Mouse (Mus musculus) heart, postnatal 0 days (tissue): Measurements from ENCODE around the gene Gm49337. TPM values are rescaled to one million over a fixed set of nuclear protein-coding genes. Genes with fewer than 3 reads are reported as not detected.

Experiments
- ATAC-seq: fragments of 200-750 bp; cut with Nextera tagmentation; 2 replicates; pipeline ENCODE4 v1.8.0; 2017; ENCODE audit warnings: low read depth, moderate number of reproducible peaks, moderate library complexity; ENCODE audit not compliant: insufficient read depth
- DNase-seq: peaks from one replicate; pipeline ENCODE4 v3.0.0-alpha.2; 2016; ENCODE audit warnings: low spot score
- H3K27ac ChIP-seq: fragments of 300-500 bp; sonication (generic); 2 replicates; pipeline ENCODE4 v1.5.1; 2014; ENCODE audit warnings: low read depth, mild to moderate bottlenecking
- H3K27me3 ChIP-seq: fragments of 300-500 bp; sonication (generic); 2 replicates; pipeline ENCODE4 v1.6.1; 2014; ENCODE audit warnings: low read length, mixed read lengths; ENCODE audit not compliant: control insufficient read depth, insufficient read depth
- H3K36me3 ChIP-seq: fragments of 300-500 bp; sonication (generic); replicated peaks from 2 replicates; pipeline ENCODE4 v1.6.1; 2014; ENCODE audit warnings: low read length, mixed read lengths; ENCODE audit not compliant: control insufficient read depth, insufficient read depth
- H3K4me1 ChIP-seq: fragments of 300-500 bp; sonication (generic); 2 replicates; pipeline ENCODE4 v1.6.1; 2014; ENCODE audit warnings: antibody characterized with exemption; ENCODE audit not compliant: control insufficient read depth, insufficient read depth
- H3K4me2 ChIP-seq: fragments of 300-500 bp; sonication (generic); 2 replicates; pipeline ENCODE4 v1.6.1; 2014; ENCODE audit warnings: low read depth, mild to moderate bottlenecking, low read length, moderate library complexity
- H3K4me3 ChIP-seq: fragments of 300-500 bp; sonication (generic); 2 replicates; pipeline ENCODE4 v1.5.1; 2014; ENCODE audit warnings: low read depth, low read length
- H3K9ac ChIP-seq: fragments of 300-500 bp; sonication (generic); replicated peaks from 2 replicates; pipeline ENCODE4 v1.6.1; 2014; ENCODE audit warnings: low read depth, low read length, mixed read lengths
- H3K9me3 ChIP-seq: fragments of 300-500 bp; sonication (generic); replicated peaks from 2 replicates; pipeline ENCODE4 v1.6.1; 2016; ENCODE audit warnings: low read length; ENCODE audit not compliant: control insufficient read depth
- CTCF ChIP-seq: IDR thresholded peaks from 2 replicates; pipeline ENCODE4 v1.5.1; 2016; ENCODE audit warnings: antibody characterized with exemption, control low read depth, low read depth
- EP300 ChIP-seq: IDR thresholded peaks from 2 replicates; pipeline ENCODE4 v1.6.1; 2016; ENCODE audit warnings: antibody characterized with exemption, low read depth
- WGBS: fragments of 180-500 bp; shearing (Covaris S2); extraction: QIAGEN DNeasy Blood & Tissue Kit; methylation state at CpG from one replicate; pipeline ENCODE4 v1.1.7; 2014; 5-methylcytosine and 5-hydroxymethylcytosine counted together
- polyA plus RNA-seq: library from polyadenylated mRNA; unstranded; fragments of >200 nt; fragmentation: Nextera tagmentation; extraction: Ambion mirVana; gene quantifications from 2 replicates; pipeline ENCODE4 v1.2.1, GENCODE M21; 2015
- total RNA-seq: library from RNA; depleted of rRNA; stranded (reverse); fragments of >200 nt; gene quantifications from 2 replicates; pipeline ENCODE4 v1.2.3, GENCODE M21; 2014; ENCODE audit warnings: low replicate concordance

Gene Gm49337
- total and polyA plus RNA-seq, 2 experiments from 2014 or later = not detected

GRCm38 (mm10) chr4:116151238-116151637 lies 21.9 kb upstream of the Gm49337 start, which contains the start of gene Lurap1:
TSS of gene Lurap1 (minus strand) at chr4:116151338.
- no peak for TF ChIP-seq CTCF
- TF ChIP-seq EP300 = no peak
- H3K27me3 ChIP-seq = no peaks in the 10 kb centered on the region
- H3K4me2 ChIP-seq = peak within 1 kb of the TSS; percentile 72
- H3K36me3 ChIP-seq = peaks cover 45% of the 10 kb centered on the region
- WGBS = 60% methylated on average over 6 of the region's 6 CpGs
- no peak for ATAC-seq
- H3K4me1 ChIP-seq = peaks cover 8% of the 10 kb centered on the region; the same call in 1 of the 2 replicates
- H3K9ac ChIP-seq = peak within 1 kb of the TSS; percentile 94
- DNase-seq = no peak
- H3K4me3 ChIP-seq = peak within 1 kb of the TSS; percentile 76
- H3K27ac ChIP-seq = peak within 1 kb of the TSS; percentile 93
- H3K9me3 ChIP-seq = no peaks in the 10 kb centered on the region

GRCm38 (mm10) chr4:116152702-116153101 lies 20.5 kb upstream of the Gm49337 start:
- WGBS = 92% methylated on average over 15 of the region's 15 CpGs

GRCm38 (mm10) chr4:116157882-116158281 lies 15.3 kb upstream of the Gm49337 start:
- Histone ChIP-seq H3K9ac (no peak overlapping the region), H3K27me3 (no peaks in the 10 kb centered on the region), H3K9me3 (no peaks in the 10 kb centered on the region), H3K36me3 (peaks cover 67% of the 10 kb centered on the region), H3K4me2 (no peak overlapping the region), H3K27ac (no peak overlapping the region), H3K4me3 (no peak overlapping the region), H3K4me1 (peaks cover 19% of the 10 kb centered on the region)
- DNase-seq (no peak), ATAC-seq (no peak)
- TF ChIP-seq EP300 = no peak
- TF ChIP-seq CTCF = no peak
- 83% methylated on average over 2 of the region's 2 CpGs for WGBS

More at GRCm38 (mm10) chr4:116152702-116153101, 20.5 kb upstream of the Gm49337 start:
- Histone ChIP-seq H3K4me3 (no peak overlapping the region), H3K27me3 (no peaks in the 10 kb centered on the region), H3K9ac (no peak overlapping the region), H3K4me2 (no peak overlapping the region), H3K27ac (no peak overlapping the region), H3K4me1 (peaks cover 8% of the 10 kb centered on the region; the same call in 1 of the 2 replicates), H3K9me3 (no peaks in the 10 kb centered on the region), H3K36me3 (peaks cover 59% of the 10 kb centered on the region)
- no peak for ATAC-seq
- no peak for DNase-seq
- TF ChIP-seq EP300 (no peak), CTCF (no peak)

DNA sequence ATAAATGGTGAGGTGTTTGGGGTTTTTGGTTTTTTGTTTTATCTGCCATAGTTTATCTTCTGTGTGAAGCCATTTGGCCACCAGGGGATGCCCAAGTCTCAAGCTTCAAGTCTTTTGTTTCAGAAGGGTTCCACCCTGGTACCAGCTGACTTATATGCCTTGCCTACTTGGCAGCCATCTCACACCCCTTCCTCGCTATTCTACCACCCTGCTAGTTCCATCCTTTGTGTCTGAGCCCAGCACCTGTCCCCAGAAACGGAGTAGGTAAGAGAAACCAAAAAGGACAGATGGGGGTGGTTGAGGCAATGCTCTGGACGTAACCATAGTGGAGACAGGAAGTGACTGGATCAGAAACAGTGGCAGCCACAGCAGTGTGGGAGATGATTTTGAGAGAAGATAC lies 13.3 kb upstream of the Gm49337 start:
- no peak for DNase-seq
- Histone ChIP-seq H3K27ac (peak overlapping the region; percentile 40; the same call in 1 of the 2 replicates), H3K4me1 (peaks cover 19% of the 10 kb centered on the region), H3K9me3 (no peaks in the 10 kb centered on the region), H3K36me3 (peaks cover 46% of the 10 kb centered on the region), H3K27me3 (no peaks in the 10 kb centered on the region), H3K4me2 (no peak overlapping the region), H3K4me3 (no peak overlapping the region), H3K9ac (no peak overlapping the region)
- peak; percentile 19; the same call in 1 of the 2 replicates for ATAC-seq
- WGBS = 58% methylated on average over 3 of the region's 3 CpGs
- TF ChIP-seq CTCF (peak; percentile 44), EP300 (no peak)

DNA sequence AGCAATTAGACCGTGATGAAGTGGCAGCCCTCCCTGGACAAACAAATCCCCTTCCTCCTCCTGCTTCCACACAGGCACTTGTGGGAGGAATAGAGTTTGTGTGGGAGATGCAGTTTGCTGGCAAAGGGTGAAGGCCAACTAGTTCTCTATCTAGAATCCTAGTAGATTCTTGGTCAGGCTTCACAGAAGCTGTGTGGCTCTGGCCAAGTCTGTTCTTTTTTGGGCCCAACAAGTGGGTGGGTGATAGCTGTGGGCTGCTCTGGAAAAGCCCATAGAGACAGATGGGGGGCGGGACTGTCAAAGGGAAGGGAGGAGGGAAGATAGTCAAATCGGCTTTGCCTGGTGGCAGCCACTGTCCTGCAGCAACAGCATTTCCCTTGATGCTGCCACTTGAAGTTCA lies 12.4 kb upstream of the Gm49337 start:
- no peak overlapping the region for H3K4me2 ChIP-seq
- peaks cover 38% of the 10 kb centered on the region for H3K36me3 ChIP-seq
- H3K4me3 ChIP-seq = no peak overlapping the region
- ATAC-seq = peak; percentile 69
- H3K27ac ChIP-seq = peak overlapping the region; percentile 40
- TF ChIP-seq CTCF (no peak), EP300 (no peak)
- H3K9ac ChIP-seq = no peak overlapping the region
- 35% methylated on average over 3 of the region's 3 CpGs for WGBS
- no peaks in the 10 kb centered on the region for H3K9me3 ChIP-seq
- DNase-seq = peak; percentile 32
- H3K27me3 ChIP-seq = no peaks in the 10 kb centered on the region
- H3K4me1 ChIP-seq = peaks cover 19% of the 10 kb centered on the region

DNA sequence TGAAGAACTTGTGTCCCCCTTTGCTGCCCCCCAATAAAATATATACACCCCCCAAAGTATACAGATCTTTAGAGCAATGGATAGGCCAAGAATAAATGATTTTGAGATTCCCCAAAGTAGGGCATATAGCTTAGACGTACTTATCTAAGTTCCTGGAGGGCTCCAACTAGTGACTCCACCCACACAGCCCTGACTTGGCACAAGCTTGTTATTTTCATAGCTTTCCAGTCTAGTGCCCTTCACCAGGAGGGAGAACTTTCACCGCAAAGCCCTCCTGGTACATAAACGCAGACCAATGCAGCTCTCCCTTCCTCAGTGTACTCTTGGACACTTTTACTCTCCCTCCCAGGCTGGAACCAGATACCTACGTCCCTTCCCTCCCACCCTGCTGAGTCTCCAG lies 11.0 kb upstream of the Gm49337 start:
- Histone ChIP-seq H3K4me2 (no peak overlapping the region), H3K27ac (peak overlapping the region; percentile 41; the same call in 1 of the 2 replicates), H3K36me3 (peaks cover 24% of the 10 kb centered on the region), H3K4me3 (no peak overlapping the region), H3K9me3 (no peaks in the 10 kb centered on the region), H3K9ac (no peak overlapping the region), H3K4me1 (peaks cover 19% of the 10 kb centered on the region), H3K27me3 (no peaks in the 10 kb centered on the region)
- 41% methylated on average over 4 of the region's 4 CpGs for WGBS
- TF ChIP-seq EP300 (no peak), CTCF (no peak)
- DNase-seq (peak; percentile 32), ATAC-seq (peak; percentile 30; the same call in 1 of the 2 replicates)
